Mouse (Mus musculus): ENCODE results near the gene Pomgnt2.
A peak's percentile ranks its signal among the peaks of the same experiment; 100 is the strongest.

Pomgnt2 gene

GRCm38 (mm10) chr9:122014241-122014667, 17.3 kb upstream of the Pomgnt2 start:
- ATAC-seq (ENCODE audit: insufficient number of reproducible peaks, low FRiP score, low TSS enrichment): 0 out of 2 replicates have a peak, but pooled peaks have one; percentile 24

- no peak for ATAC-seq (ENCODE audit: insufficient number of reproducible peaks, low FRiP score, low TSS enrichment)
Measured at GRCm38 (mm10) chr9:122013629-122014028, 16.7 kb upstream of the Pomgnt2 start.

- no peak for ATAC-seq (ENCODE audit: insufficient number of reproducible peaks, low FRiP score, low TSS enrichment)
Measured at GRCm38 (mm10) chr9:122012816-122013215, 15.9 kb upstream of the Pomgnt2 start.

DNA sequence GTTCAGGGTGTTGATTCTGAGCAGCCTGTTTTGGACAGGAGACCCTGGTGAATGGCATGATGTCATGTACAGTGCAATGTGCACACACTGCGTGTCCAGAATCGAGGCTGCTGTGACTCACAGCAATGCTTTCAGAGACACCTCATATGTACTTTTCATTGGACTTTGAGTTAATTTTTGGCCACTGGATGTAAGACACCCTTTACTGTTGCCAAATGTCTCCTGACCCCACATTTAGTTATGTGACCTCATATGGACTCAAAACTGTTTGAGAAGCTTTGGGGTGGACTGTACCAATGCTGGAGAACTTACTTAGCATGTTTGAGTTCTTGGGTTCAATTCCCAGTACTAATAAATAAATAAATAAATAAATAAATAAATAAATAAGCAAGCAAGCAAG, 13.8 kb upstream of the Pomgnt2 start:
- no peak for ATAC-seq (ENCODE audit: insufficient number of reproducible peaks, low FRiP score, low TSS enrichment)

- ATAC-seq (ENCODE audit: insufficient number of reproducible peaks, low FRiP score, low TSS enrichment): no peak
Measured at GRCm38 (mm10) chr9:122008876-122009275, 12.0 kb upstream of the Pomgnt2 start.

- no peak for ATAC-seq (ENCODE audit: insufficient number of reproducible peaks, low FRiP score, low TSS enrichment)
Measured at GRCm38 (mm10) chr9:122006609-122007008, 9.7 kb upstream of the Pomgnt2 start.

- ATAC-seq (ENCODE audit: insufficient number of reproducible peaks, low FRiP score, low TSS enrichment): no peak
Measured at GRCm38 (mm10) chr9:122006175-122006574, 9.3 kb upstream of the Pomgnt2 start.

DNA sequence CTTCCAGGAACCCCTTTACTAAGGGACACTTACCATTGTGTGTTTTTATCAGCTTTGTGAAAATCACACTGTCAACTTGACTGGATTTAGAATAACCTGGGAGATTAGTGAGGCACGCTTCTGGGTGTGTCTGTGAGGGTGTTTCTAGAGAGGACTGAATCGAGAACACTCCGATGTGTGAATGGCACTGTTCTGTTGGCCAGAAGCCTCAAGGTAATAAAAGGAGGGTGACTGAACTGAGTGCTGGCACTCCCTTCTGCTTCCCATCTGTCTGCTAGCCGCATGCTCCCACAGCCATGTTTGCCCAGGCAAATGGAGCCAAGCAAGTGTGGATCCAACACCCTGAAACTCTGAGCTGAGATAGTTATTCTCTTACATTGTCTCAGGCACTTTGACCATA, 1.1 kb upstream of the Pomgnt2 start:
- no peak for ATAC-seq (ENCODE audit: insufficient number of reproducible peaks, low FRiP score, low TSS enrichment)

- ATAC-seq (ENCODE audit: insufficient number of reproducible peaks, low FRiP score, low TSS enrichment): peak; percentile 83
Measured at GRCm38 (mm10) chr9:121995508-121996131, 1.3 kb downstream of the Pomgnt2 start.

- no peak for ATAC-seq (ENCODE audit: insufficient number of reproducible peaks, low FRiP score, low TSS enrichment)
Measured at GRCm38 (mm10) chr9:121995077-121995476, 1.8 kb downstream of the Pomgnt2 start.

GRCm38 (mm10) chr9:121993047-121993446, 3.9 kb downstream of the Pomgnt2 start:
- ATAC-seq (ENCODE audit: insufficient number of reproducible peaks, low FRiP score, low TSS enrichment): no peak

DNA sequence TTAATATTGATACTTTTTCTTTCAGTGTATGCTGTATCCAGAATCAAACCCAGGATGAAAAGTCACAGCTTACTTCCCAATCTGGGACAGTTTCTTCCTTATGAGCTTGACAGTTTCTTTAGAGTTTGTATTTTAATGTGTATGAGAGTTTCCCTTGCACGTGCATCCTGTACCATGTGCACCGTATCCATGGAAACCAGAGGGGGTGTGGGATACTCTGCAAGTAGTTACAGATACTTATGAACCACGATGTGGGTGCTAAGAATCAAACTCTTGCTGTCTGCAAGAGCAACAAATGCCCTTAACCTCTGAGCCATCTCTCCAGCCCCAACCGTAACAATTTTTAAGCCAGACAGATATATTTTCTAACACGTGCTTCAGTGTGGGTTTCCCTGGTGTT, 5.9 kb downstream of the Pomgnt2 start:
- ATAC-seq (ENCODE audit: insufficient number of reproducible peaks, low FRiP score, low TSS enrichment): no peak

DNA sequence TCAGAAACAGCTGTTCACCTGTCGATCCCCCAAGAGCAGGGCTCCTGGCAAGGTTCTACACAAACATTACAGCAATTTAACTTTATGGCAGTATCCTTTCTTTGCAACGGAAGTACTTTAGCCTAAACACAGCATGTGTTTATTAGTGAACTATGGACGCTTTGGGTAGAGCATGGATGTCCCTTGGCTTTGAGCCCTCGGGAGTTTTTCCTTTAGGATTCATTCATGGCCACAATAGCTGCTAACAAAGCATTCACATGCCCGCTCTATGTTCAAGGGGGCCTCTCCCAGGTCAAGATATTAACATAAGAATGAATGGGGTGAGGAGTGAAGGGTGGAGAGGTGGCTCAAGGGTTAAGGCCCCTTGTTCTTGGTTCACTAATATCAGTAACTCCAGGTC, 7.4 kb downstream of the Pomgnt2 start:
- no peak for ATAC-seq (ENCODE audit: insufficient number of reproducible peaks, low FRiP score, low TSS enrichment)

DNA sequence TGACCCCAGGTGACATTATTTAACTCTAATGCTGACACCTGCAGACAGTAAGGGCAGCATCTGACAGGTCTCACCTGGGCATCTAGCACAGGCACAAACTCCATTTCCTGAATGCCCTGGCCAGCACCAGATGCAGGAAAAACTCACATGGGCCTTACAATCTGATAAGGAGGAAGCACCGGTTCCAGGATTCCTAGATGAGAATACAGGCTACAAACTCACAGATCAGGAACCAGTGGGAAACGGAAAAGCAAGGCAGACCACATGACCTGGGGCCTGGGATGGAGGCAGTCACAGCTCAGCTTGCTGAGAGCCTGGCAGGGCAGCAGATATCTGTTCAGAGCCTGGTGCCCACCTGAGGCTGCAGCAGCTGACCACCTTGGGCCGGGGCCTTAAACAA, 8.0 kb downstream of the Pomgnt2 start:
- ATAC-seq (ENCODE audit: insufficient number of reproducible peaks, low FRiP score, low TSS enrichment): no peak

DNA sequence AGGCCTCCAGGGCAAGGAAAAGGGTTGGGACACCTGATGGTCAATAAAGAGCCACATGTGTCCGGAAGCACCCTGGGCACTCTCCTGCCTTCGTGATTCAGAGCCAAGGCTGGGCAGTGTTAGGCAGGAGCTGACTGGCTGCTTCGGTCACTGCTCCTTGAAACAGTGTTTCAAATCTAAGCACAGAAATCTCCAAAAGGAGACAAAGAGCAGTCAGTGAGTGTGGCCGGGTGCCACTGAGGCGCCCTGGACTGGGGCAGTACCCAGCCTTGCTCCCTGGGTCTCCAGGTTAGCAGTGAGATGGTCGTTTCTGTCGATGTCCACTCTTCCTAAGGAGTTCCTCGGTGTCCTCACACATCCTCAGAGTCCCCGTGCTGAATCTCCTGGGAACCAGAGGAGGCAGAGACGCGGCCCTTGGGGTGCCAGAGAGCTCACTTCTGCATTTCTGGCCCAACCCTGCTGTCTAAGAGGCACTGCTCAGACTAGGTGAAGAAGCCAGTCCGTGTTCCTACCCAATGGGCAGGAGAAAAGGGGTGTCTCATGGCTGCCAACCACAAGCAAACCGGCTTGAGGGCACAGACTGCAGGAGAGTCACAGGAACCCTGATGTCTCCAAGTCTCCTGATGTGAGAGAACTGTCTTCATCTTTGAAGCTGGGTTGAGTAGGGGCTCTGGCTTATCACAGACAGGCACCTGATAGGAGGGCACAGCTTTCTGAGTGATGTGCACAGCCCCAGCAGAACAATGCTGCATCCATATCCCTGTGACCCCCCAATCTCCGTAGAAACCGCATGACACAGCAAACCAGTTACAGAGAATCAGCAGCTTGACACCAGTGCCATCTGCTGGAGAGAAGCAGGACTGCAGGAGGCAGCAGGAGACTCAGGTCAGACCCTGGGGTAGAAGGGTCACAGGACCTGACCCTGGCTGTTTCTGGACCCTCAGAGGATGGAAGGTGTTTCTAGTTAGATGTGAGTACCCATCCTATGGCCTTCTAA, 12.1 kb downstream of the Pomgnt2 start:
- ATAC-seq (ENCODE audit: insufficient number of reproducible peaks, low FRiP score, low TSS enrichment): 0 out of 2 replicates have a peak, but pooled peaks have one; percentile 12

DNA sequence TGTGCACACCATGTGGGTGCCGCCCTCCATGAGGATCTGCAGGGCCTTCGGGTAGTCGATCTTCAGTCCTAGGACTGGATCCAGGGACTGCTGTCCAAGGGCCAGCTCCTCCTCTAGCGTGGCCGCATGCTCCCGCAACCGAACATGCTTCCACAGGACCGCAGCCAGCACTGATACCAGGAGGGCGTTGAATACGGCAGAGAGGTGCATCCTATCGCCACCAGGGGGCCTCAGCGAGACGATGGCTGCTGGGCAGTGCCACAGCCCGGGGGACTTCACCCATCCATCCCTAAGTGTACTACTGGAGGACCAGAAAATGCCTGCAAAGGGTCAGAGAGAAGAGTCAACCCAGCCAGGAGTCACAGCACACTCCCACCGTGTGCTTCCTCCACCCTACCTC, 13.4 kb downstream of the Pomgnt2 start:
- peak; percentile 57 for ATAC-seq (ENCODE audit: insufficient number of reproducible peaks, low FRiP score, low TSS enrichment)

- no peak for ATAC-seq (ENCODE audit: insufficient number of reproducible peaks, low FRiP score, low TSS enrichment)
Measured at GRCm38 (mm10) chr9:121982665-121983064, 14.2 kb downstream of the Pomgnt2 start.

- ATAC-seq (ENCODE audit: insufficient number of reproducible peaks, low FRiP score, low TSS enrichment): no peak
Measured at GRCm38 (mm10) chr9:121982214-121982613, 14.7 kb downstream of the Pomgnt2 start.

DNA sequence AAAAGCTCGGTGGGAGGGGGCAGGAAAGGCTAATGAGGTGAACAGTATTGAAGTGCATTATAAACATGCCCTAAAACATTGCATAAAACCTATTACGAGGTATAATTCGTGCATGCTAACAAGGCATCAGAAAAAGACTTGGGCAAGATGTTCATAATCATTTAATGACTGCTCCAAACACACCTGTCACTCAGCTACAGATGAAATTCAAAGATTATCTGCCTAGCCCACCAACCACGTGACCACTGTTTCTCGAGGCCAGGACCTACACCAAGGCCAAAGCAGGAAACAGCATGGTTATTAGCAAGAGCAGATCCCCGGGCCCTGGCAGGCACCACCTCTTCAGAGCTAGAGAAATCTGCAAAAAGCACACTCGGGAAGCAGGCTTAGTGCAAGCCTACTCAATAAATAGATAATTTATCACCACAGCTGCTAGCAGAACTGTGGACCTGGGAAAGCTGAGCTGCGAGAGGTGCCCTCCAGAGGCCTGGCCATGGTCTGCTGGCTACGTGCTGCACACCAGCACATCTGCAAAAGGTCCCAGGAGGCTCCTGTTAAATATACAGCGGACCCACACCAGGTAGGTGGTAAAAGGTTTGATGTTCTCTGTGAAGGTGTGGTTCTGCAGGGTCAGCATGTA, 15.3 kb downstream of the Pomgnt2 start:
- ATAC-seq (ENCODE audit: insufficient number of reproducible peaks, low FRiP score, low TSS enrichment): no peak

DNA sequence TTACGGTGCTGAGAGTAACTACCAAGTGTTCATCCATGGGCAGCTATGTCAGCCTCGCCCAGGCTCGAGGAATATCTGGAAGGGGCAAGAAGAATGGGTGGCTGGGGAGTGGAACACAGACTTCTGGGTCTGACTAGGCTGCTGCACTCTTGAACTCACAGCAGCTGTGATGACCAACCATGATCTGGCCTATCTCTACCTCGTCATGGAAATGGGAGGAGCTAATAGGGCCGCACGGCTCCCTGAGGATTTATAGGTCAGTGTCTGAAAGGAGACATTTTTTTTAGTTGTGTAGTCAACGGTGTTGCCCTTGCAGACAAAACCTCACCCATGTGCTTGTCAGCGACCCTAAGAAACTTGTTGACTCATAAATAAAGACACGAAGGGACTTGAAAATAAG, 15.9 kb downstream of the Pomgnt2 start:
- no peak for ATAC-seq (ENCODE audit: insufficient number of reproducible peaks, low FRiP score, low TSS enrichment)

DNA sequence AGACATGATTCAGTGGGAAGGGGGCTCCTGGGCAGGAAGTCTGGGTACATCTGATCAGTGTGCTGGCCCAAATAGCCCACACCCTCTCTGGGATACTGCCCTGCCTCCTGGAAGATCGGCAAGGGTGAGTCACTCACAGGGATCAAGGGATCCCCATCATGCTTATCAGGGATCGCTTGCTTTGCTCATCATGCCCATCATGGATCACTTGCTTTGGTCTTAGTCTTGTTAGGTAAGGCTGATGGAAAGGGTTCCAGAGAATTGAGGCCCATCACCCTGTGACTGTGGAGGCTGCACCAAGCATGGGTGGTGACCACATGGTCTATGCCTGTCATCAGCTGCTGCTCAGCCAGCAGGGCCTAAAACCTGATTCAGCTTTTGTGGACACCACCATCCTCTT, 21.6 kb downstream of the Pomgnt2 start:
- no peak for ATAC-seq (ENCODE audit: insufficient number of reproducible peaks, low FRiP score, low TSS enrichment)

Measured in cerebellum, adult (tissue).